Mouse (Mus musculus) C2C12 (cell line): ENCODE data around the gene Eno2. TPM values are rescaled to one million over a fixed set of nuclear protein-coding genes. Genes with fewer than 3 reads are reported as not detected.

ENCODE experiments used
- H3K27me3 ChIP-seq: one replicate; pipeline ENCODE4 v1.6.1; 2011; ENCODE audit not compliant: control insufficient read depth, insufficient read depth, insufficient read length
- H3K36me3 ChIP-seq: one replicate; pipeline ENCODE4 v1.6.1; 2011; ENCODE audit not compliant: control insufficient read depth, insufficient read depth
- H3K4me3 ChIP-seq: one replicate; pipeline ENCODE4 v1.5.1; 2011; ENCODE audit warnings: mild to moderate bottlenecking, control low read depth; ENCODE audit not compliant: poor library complexity, insufficient read depth, severe bottlenecking
- H3K79me2 ChIP-seq: one replicate; pipeline ENCODE4 v1.6.1; 2011; ENCODE audit not compliant: control insufficient read depth, insufficient read depth
- H3K79me3 ChIP-seq: one replicate; pipeline ENCODE4 v1.6.1; 2011; ENCODE audit warnings: low read depth, control low read depth
- H3ac ChIP-seq: one replicate; pipeline ENCODE3; 2011; ENCODE audit warnings: low read depth; ENCODE audit not compliant: control insufficient read depth, insufficient read length
- CEBPB ChIP-seq: IDR thresholded peaks from one replicate; pipeline ENCODE4 v1.6.1; 2011; ENCODE audit warnings: low read depth, mild to moderate bottlenecking, control low read depth, moderate library complexity
- CTCF ChIP-seq: IDR thresholded peaks from one replicate; pipeline ENCODE4 v1.5.1; 2011; ENCODE audit not compliant: control insufficient read depth, insufficient read depth, insufficient read length
- FOSL1 ChIP-seq: IDR thresholded peaks from one replicate; pipeline ENCODE4 v1.8.0; 2011; ENCODE audit warnings: mild to moderate bottlenecking, low read length; ENCODE audit not compliant: poor library complexity, insufficient read depth, severe bottlenecking
- MAX ChIP-seq: IDR thresholded peaks from one replicate; pipeline ENCODE4 v1.6.1; 2011; ENCODE audit warnings: mild to moderate bottlenecking, control low read depth
- MYOD1 ChIP-seq: IDR thresholded peaks from one replicate; pipeline ENCODE4 v1.6.1; 2011; ENCODE audit warnings: low read depth; ENCODE audit not compliant: control insufficient read depth, insufficient read length
- MYOG ChIP-seq: IDR thresholded peaks from one replicate; pipeline ENCODE4 v1.6.1; 2011; ENCODE audit not compliant: control insufficient read depth, insufficient read length; ENCODE audit errors: extremely low read depth
- USF1 ChIP-seq: IDR thresholded peaks from one replicate; pipeline ENCODE4 v1.6.1; 2011; ENCODE audit warnings: low read depth, mild to moderate bottlenecking, control low read depth, moderate library complexity
- microRNA-seq: library from miRNA; unstranded; fragments of <30 nt; microRNA quantifications from one replicate; pipeline ENCODE4, GENCODE M21; 2019; ENCODE audit warnings: borderline microRNAs expressed
- polyA plus RNA-seq: library from polyadenylated mRNA; unstranded; fragments of >200 nt; fragmentation: generic; extraction: Trizol; gene quantifications from one replicate; pipeline ENCODE4 v1.2.1, GENCODE M21; 2012; ENCODE audit warnings: missing spikeins

Gene Eno2
- polyA plus RNA-seq, 1 experiment = 5.5 TPM

DNA sequence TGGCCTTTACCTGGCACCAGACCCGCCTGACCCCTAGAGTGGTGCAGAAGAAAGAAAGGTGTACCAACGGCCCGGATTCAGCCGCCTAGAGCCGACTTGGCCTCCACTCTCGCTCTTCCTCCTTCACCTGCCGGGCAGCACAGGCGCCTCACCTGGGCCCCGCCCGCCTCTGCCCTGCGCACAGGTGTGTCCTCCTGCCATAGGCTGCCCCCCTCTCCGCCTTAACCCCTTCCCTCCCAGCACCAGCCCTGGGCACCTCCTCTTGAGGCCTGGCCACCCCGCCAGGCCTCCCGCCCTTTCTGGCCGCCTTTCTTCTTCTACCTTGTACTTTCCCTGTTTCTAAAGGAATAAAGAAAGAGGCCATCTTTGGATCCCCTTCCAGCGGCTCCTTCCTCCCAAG is 50.8 kb downstream of the Eno2 start:
- H3ac ChIP-seq = no peak overlapping the region

DNA sequence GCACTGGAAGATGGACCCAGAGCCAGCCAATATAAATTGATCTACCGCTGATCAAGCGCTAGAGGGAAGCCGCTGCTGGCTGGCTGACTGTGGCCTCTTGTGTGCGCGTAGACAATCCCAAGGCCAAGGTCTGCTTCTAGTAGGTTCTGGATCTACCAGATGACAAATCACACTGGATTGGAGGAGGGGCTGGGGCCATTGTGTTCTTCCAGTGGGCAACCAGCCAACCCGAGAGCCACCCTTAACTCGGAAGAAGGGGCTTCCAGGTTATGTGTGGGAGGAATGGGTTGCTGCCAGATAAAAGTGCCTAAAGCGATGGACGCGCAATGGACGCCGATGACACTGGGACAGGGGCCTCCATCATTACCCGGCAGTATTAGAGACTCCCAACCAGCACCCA is 51.5 kb downstream of the Eno2 start:
- H3ac ChIP-seq = no peak overlapping the region
- no peaks in the 10 kb centered on the region for H3K27me3 ChIP-seq
- peaks cover 38% of the 10 kb centered on the region for H3K36me3 ChIP-seq
- no peak for TF ChIP-seq USF1
- TF ChIP-seq MYOD1 = no peak
- TF ChIP-seq FOSL1 = no peak
- TF ChIP-seq MYOG = no peak
- TF ChIP-seq CTCF = no peak
- TF ChIP-seq CEBPB = no peak
- no peak for TF ChIP-seq MAX
- H3K79me3 ChIP-seq = peaks cover 18% of the 10 kb centered on the region
- peaks cover 24% of the 10 kb centered on the region for H3K79me2 ChIP-seq
- H3K4me3 ChIP-seq = no peak overlapping the region

More for the DNA sequence above, 50.8 kb downstream of the Eno2 start:
- no peak for TF ChIP-seq MYOD1
- no peak for TF ChIP-seq MYOG
- no peak for TF ChIP-seq CTCF
- no peak for TF ChIP-seq FOSL1
- peaks cover 10% of the 10 kb centered on the region for H3K79me3 ChIP-seq
- no peak overlapping the region for H3K4me3 ChIP-seq
- H3K79me2 ChIP-seq = peaks cover 17% of the 10 kb centered on the region
- H3K36me3 ChIP-seq = peaks cover 37% of the 10 kb centered on the region
- H3K27me3 ChIP-seq = no peaks in the 10 kb centered on the region

DNA sequence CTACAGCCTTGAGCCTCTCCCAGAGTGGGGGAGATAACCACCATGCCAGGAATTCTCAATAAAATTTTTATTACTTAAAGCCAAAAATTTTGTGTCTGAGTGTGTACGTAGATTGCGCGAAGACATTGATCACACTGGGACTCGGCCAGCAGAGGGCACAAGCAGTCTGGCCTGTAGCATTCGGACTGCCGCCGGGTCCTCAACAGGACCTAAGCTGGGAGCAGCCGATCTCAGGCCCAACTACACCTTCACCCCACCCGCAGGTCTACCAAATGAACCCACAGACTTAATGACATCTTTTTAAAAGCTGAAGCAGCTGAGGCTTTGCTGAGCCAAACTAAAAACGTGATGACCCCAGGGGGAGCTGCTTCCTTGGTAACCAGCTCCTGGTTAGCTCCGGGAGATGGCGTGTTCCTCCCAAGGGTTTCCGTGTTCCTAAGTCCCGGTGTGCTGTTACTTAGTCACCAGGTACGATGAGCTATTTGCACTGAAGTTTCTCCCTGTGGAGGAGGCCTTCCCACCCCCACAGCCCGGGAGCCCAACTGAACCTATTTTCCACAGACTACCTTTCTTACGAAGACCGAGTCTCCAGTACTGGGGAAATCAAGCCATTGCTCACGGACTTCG is 52.5 kb downstream of the Eno2 start:
- TF ChIP-seq CTCF (no peak), MYOD1 (no peak), MYOG (no peak), FOSL1 (no peak), MAX (no peak), CEBPB (no peak), USF1 (no peak)
- Histone ChIP-seq H3K4me3 (no peak overlapping the region), H3K79me2 (peaks cover 34% of the 10 kb centered on the region), H3K27me3 (no peaks in the 10 kb centered on the region), H3K79me3 (peaks cover 24% of the 10 kb centered on the region), H3K36me3 (peaks cover 38% of the 10 kb centered on the region), H3ac (no peak overlapping the region)

DNA sequence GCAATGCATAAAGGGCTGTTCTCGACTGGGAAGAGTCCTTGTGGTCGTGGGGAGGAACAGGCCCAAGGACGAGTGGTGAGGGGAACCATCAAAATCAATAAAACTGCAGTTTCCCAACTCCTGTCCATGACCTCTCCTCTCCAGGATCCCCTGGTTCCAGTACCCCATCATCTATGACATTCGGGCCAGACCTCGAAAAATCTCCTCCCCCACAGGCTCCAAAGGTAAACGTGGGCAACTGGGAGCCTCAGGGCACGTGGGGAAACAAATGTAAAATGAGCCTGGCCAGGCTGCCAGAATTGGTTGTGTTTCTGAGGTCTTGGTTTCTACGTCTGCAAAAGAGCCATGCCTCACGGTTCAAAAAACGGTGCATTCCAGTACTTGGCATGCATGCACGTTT is 56.6 kb downstream of the Eno2 start:
- Histone ChIP-seq H3K79me2 (peaks cover 75% of the 10 kb centered on the region), H3ac (peak overlapping the region; percentile 96), H3K36me3 (peaks cover 65% of the 10 kb centered on the region), H3K27me3 (no peaks in the 10 kb centered on the region), H3K4me3 (peak overlapping the region; percentile 97), H3K79me3 (peaks cover 64% of the 10 kb centered on the region)
- TF ChIP-seq CTCF = no peak
- TF ChIP-seq USF1 = peak; percentile 1

DNA sequence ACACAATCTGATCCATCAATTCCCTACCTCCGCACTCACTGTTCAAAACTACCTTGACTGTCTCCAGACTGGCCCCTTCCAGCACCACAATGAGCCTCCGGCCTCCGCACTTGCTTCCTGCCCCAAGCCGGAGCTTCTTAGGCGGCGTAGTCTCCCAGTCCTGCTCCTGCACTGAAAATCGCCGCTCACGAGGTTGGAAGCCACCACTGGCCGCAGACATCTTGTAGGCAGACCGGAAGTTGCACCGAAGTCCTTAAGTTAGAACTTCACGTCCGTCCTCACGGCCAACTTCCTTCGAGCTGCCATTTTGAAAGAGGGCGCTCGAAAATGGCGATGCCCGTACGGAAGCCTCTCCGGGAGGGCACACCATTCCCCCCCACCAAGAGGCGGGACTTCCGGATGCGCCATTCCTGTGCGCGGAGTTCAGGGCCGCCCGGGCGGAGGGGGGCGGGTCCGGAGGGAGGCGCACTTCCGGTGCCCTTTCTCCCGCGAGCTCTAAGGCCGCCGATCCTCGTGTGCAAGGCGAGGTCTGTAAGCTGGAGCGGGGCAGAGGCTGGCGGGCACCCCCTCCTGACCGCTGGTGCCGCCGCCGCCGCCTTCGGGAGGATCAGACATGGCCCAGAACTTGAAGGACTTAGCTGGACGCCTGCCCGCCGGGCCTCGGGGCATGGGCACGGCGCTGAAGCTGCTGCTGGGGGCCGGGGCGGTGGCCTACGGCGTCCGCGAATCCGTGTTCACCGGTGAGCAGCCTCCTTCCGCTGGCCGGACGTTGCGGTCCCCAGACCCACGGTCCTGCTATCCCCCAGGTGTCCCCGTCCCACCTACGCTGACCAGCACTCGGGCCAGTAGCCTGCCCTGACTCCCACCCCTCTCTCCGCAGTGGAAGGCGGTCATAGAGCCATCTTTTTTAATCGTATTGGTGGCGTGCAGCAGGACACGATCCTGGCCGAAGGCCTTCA is 57.4 kb downstream of the Eno2 start, which contains the start of the genes Emg1 and Phb2:
Gene Emg1, minus strand, starts transcription at position 355 of the 959 bp plus-strand sequence.
Gene Phb2, plus strand, starts transcription at position 513 of the 959 bp plus-strand sequence.
- peak within 1 kb of the TSS; percentile 96 for H3ac ChIP-seq
- TF ChIP-seq MYOG = no peak
- no peak for TF ChIP-seq CEBPB
- peak; percentile 48 for TF ChIP-seq MAX
- no peak for TF ChIP-seq FOSL1
- TF ChIP-seq CTCF = no peak

More for the DNA sequence above, 57.4 kb downstream of the Eno2 start, which contains the start of the genes Emg1 and Phb2:
- Histone ChIP-seq H3K36me3 (peaks cover 70% of the 10 kb centered on the region), H3K4me3 (peak within 1 kb of the TSS; percentile 97), H3K79me3 (peaks cover 72% of the 10 kb centered on the region), H3K27me3 (no peaks in the 10 kb centered on the region), H3K79me2 (peaks cover 83% of the 10 kb centered on the region)

Small RNA genes lying within 50 kb of the gene (microRNA-seq; reads per million reads assigned to microRNA genes)
- 3.0 reads per million, percentile 46 among the genes with 10 or more reads in this experiment for gene Mir141
- gene Mir200c = 9.4 reads per million, percentile 58 among the genes with 10 or more reads in this experiment

Other genes with a start within 250 kb of the Eno2 start
- gene C1s1, start 227.3 kb downstream of the Eno2 start, polyA plus RNA-seq = 0.05 TPM
- not detected for gene C1rb, start 199.4 kb downstream of the Eno2 start, polyA plus RNA-seq
- gene C1s2, start 133.6 kb downstream of the Eno2 start, polyA plus RNA-seq = 0.04 TPM
- gene Lpcat3, start 106.6 kb downstream of the Eno2 start, polyA plus RNA-seq = 55.4 TPM
- gene Emg1, start 57.5 kb downstream of the Eno2 start, polyA plus RNA-seq = 208 TPM
- gene Phb2, start 57.3 kb downstream of the Eno2 start, polyA plus RNA-seq = 456 TPM
- 8.2 TPM for gene Ptpn6, start 31.0 kb downstream of the Eno2 start, polyA plus RNA-seq
- 294 TPM for gene Grcc10, start 28.3 kb downstream of the Eno2 start, polyA plus RNA-seq
- gene Gm45234, start 13.7 kb downstream of the Eno2 start, polyA plus RNA-seq = not detected
- 47.0 TPM for gene Atn1, start 13.1 kb downstream of the Eno2 start, polyA plus RNA-seq
- 0.13 TPM for gene Lrrc23, start 10.1 kb upstream of the Eno2 start, polyA plus RNA-seq
- 24.8 TPM for gene Spsb2, start 39.0 kb upstream of the Eno2 start, polyA plus RNA-seq
- 604 TPM for gene Tpi1, start 44.6 kb upstream of the Eno2 start, polyA plus RNA-seq
- 132 TPM for gene Usp5, start 59.8 kb upstream of the Eno2 start, polyA plus RNA-seq
- 69.9 TPM for gene Cdca3, start 59.9 kb upstream of the Eno2 start, polyA plus RNA-seq
- gene Gnb3, start 70.6 kb upstream of the Eno2 start, polyA plus RNA-seq = not detected
- 1.1 TPM for gene P3h3, start 88.1 kb upstream of the Eno2 start, polyA plus RNA-seq
- gene Gpr162, start 94.3 kb upstream of the Eno2 start, polyA plus RNA-seq = 0.05 TPM
- gene Cd4, start 118.5 kb upstream of the Eno2 start, polyA plus RNA-seq = not detected
- gene Lag3, start 142.0 kb upstream of the Eno2 start, polyA plus RNA-seq = 0.44 TPM
- gene Ptms, start 150.4 kb upstream of the Eno2 start, polyA plus RNA-seq = 1,903 TPM
- 547 TPM for gene Mlf2, start 161.7 kb upstream of the Eno2 start, polyA plus RNA-seq
- 165 TPM for gene Cops7a, start 195.9 kb upstream of the Eno2 start, polyA plus RNA-seq
- 1.1 TPM for gene Pianp, start 227.0 kb upstream of the Eno2 start, polyA plus RNA-seq
- gene Zfp384, start 239.5 kb upstream of the Eno2 start, polyA plus RNA-seq = 27.8 TPM